Mouse (Mus musculus) embryonic facial prominence, embryonic 11.5 days (tissue): ENCODE measurements at regions not wholly inside any gene's neighbourhood (a gene's known extent, or its start where the extent isn't known, plus 50 kb on each side); places are given as distances from the start of the nearest gene placed in this dataset.

Experiments used
- ATAC-seq: fragments of 200-750 bp; cut with Nextera tagmentation; replicated peaks from 2 replicates; pipeline ENCODE4 v1.8.0; 2017; ENCODE audit warnings: low read depth; ENCODE audit not compliant: insufficient number of reproducible peaks, low FRiP score, low TSS enrichment
- DNase-seq: peaks from one replicate; pipeline ENCODE4 v3.0.0-alpha.2; 2015; ENCODE audit warnings: low spot score
- H3K27ac ChIP-seq: fragments of 300-500 bp; sonication (generic); replicated peaks from 2 replicates; pipeline ENCODE4 v1.5.1; 2014; ENCODE audit warnings: mild to moderate bottlenecking, low read depth, low read length, control low read depth
- H3K27me3 ChIP-seq: fragments of 300-500 bp; sonication (generic); 2 replicates; pipeline ENCODE4 v1.6.1; 2014; ENCODE audit warnings: mild to moderate bottlenecking, low read length, moderate library complexity, mixed read lengths; ENCODE audit not compliant: control insufficient read depth, insufficient read depth
- H3K36me3 ChIP-seq: fragments of 300-500 bp; sonication (generic); replicated peaks from 2 replicates; pipeline ENCODE4 v1.6.1; 2014; ENCODE audit warnings: low read depth, mild to moderate bottlenecking, low read length, moderate library complexity, mixed read lengths; ENCODE audit not compliant: control insufficient read depth, insufficient read depth
- H3K4me1 ChIP-seq: fragments of 300-500 bp; sonication (generic); 2 replicates; pipeline ENCODE4 v1.6.1; 2014; ENCODE audit warnings: low read length, mixed read lengths; ENCODE audit not compliant: control insufficient read depth, insufficient read depth
- H3K4me2 ChIP-seq: fragments of 300-500 bp; sonication (generic); 2 replicates; pipeline ENCODE4 v1.6.1; 2014; ENCODE audit warnings: low read depth, mild to moderate bottlenecking, control low read depth, low read length, moderate library complexity
- H3K4me3 ChIP-seq: fragments of 300-500 bp; sonication (generic); 2 replicates; pipeline ENCODE4 v1.5.1; 2014; ENCODE audit warnings: low read depth, low read length, control low read depth
- H3K9ac ChIP-seq: fragments of 300-500 bp; sonication (generic); replicated peaks from 2 replicates; pipeline ENCODE4 v1.6.1; 2014; ENCODE audit warnings: mild to moderate bottlenecking, control low read depth, low read length
- H3K9me3 ChIP-seq: fragments of 300-500 bp; sonication (generic); replicated peaks from 2 replicates; pipeline ENCODE4 v1.6.1; 2016; ENCODE audit warnings: mild to moderate bottlenecking, low read length, inconsistent platforms, mixed read lengths; ENCODE audit not compliant: control insufficient read depth
- WGBS: fragments of 180-500 bp; shearing (Covaris S2); extraction: QIAGEN DNeasy Blood & Tissue Kit; methylation state at CpG from one replicate; pipeline ENCODE4 v1.1.7; 2014; 5-methylcytosine and 5-hydroxymethylcytosine counted together

GRCm38 (mm10) chr17:85853156-85853555, 165.1 kb upstream of the Six2 start:
- Histone ChIP-seq H3K27me3 (no peaks in the 10 kb centered on the region), H3K36me3 (no peaks in the 10 kb centered on the region), H3K4me3 (no peak overlapping the region), H3K9ac (no peak overlapping the region), H3K4me1 (no peaks in the 10 kb centered on the region; the same call in 1 of the 2 replicates), H3K9me3 (no peaks in the 10 kb centered on the region), H3K4me2 (no peak overlapping the region), H3K27ac (no peak overlapping the region)
- DNase-seq (no peak), ATAC-seq (no peak)
- 87% methylated on average over 5 of the region's 5 CpGs for WGBS

- Histone ChIP-seq H3K27me3 (no peaks in the 10 kb centered on the region), H3K4me1 (peaks cover 13% of the 10 kb centered on the region), H3K4me2 (no peak overlapping the region), H3K9me3 (no peaks in the 10 kb centered on the region), H3K36me3 (no peaks in the 10 kb centered on the region), H3K9ac (no peak overlapping the region), H3K27ac (no peak overlapping the region), H3K4me3 (no peak overlapping the region)
- ATAC-seq, result no peak
- no peak for DNase-seq
- WGBS, result 90% methylated on average over 3 of the region's 3 CpGs
Measured at GRCm38 (mm10) chr17:85848526-85848925, 160.5 kb upstream of the Six2 start.

GRCm38 (mm10) chr17:85847756-85848155, 159.7 kb upstream of the Six2 start:
- WGBS, result 20% methylated on average over 7 of the region's 7 CpGs
- H3K27ac ChIP-seq, result 0 out of 2 replicates have a peak overlapping the region, but pooled peaks have one; percentile 35
- DNase-seq, result peak; percentile 84
- H3K4me3 ChIP-seq, result no peak overlapping the region
- H3K9me3 ChIP-seq, result no peaks in the 10 kb centered on the region
- H3K4me1 ChIP-seq, result peaks cover 13% of the 10 kb centered on the region
- 0 out of 2 replicates have a peak, but pooled peaks have one; percentile 26 for ATAC-seq
- no peaks in the 10 kb centered on the region for H3K36me3 ChIP-seq
- no peaks in the 10 kb centered on the region for H3K27me3 ChIP-seq
- H3K4me2 ChIP-seq, result no peak overlapping the region; the same call in 1 of the 2 replicates
- no peak overlapping the region for H3K9ac ChIP-seq

- no peak overlapping the region for H3K27ac ChIP-seq
- H3K27me3 ChIP-seq, result no peaks in the 10 kb centered on the region
- H3K9ac ChIP-seq, result no peak overlapping the region
- ATAC-seq (no peak), DNase-seq (no peak)
- no peak overlapping the region for H3K4me2 ChIP-seq
- no peak overlapping the region for H3K4me3 ChIP-seq
- peaks cover 13% of the 10 kb centered on the region for H3K4me1 ChIP-seq
- no peaks in the 10 kb centered on the region for H3K9me3 ChIP-seq
- WGBS, result 59% methylated on average over 6 of the region's 6 CpGs
- no peaks in the 10 kb centered on the region for H3K36me3 ChIP-seq
Measured at GRCm38 (mm10) chr17:85845059-85845458, 157.0 kb upstream of the Six2 start.

- no peaks in the 10 kb centered on the region for H3K9me3 ChIP-seq
- DNase-seq (no peak), ATAC-seq (no peak)
- no peaks in the 10 kb centered on the region for H3K27me3 ChIP-seq
- H3K4me1 ChIP-seq, result peaks cover 13% of the 10 kb centered on the region
- H3K4me2 ChIP-seq, result no peak overlapping the region
- no peak overlapping the region for H3K27ac ChIP-seq
- no peaks in the 10 kb centered on the region for H3K36me3 ChIP-seq
- no peak overlapping the region for H3K4me3 ChIP-seq
- H3K9ac ChIP-seq, result no peak overlapping the region
- WGBS, result 92% methylated on average over 13 of the region's 13 CpGs
Measured at GRCm38 (mm10) chr17:85844486-85844885, 156.4 kb upstream of the Six2 start.

- ATAC-seq, result peak; percentile 71; the same call in 1 of the 2 replicates
- Histone ChIP-seq H3K9ac (no peak overlapping the region), H3K4me3 (no peak overlapping the region), H3K27me3 (no peaks in the 10 kb centered on the region), H3K4me2 (no peak overlapping the region), H3K36me3 (no peaks in the 10 kb centered on the region), H3K9me3 (no peaks in the 10 kb centered on the region), H3K4me1 (peaks cover 2% of the 10 kb centered on the region; the same call in 1 of the 2 replicates), H3K27ac (0 out of 2 replicates have a peak overlapping the region, but pooled peaks have one; percentile 61)
- peak; percentile 67 for DNase-seq
- WGBS, result 53% methylated on average over 19 of the region's 19 CpGs
Measured at GRCm38 (mm10) chr17:85823036-85823435, 135.0 kb upstream of the Six2 start.

GRCm38 (mm10) chr17:85821861-85822260, 133.8 kb upstream of the Six2 start:
- Histone ChIP-seq H3K36me3 (no peaks in the 10 kb centered on the region), H3K9ac (no peak overlapping the region), H3K4me3 (no peak overlapping the region), H3K27me3 (no peaks in the 10 kb centered on the region), H3K9me3 (no peaks in the 10 kb centered on the region), H3K4me2 (no peak overlapping the region), H3K4me1 (peaks cover 2% of the 10 kb centered on the region; the same call in 1 of the 2 replicates), H3K27ac (no peak overlapping the region)
- DNase-seq (no peak), ATAC-seq (no peak)
- WGBS, result 82% methylated on average over 4 of the region's 4 CpGs

GRCm38 (mm10) chr17:85818098-85818855, 130.2 kb upstream of the Six2 start:
- no peak for ATAC-seq
- Histone ChIP-seq H3K9me3 (no peaks in the 10 kb centered on the region), H3K27ac (no peak overlapping the region), H3K27me3 (no peaks in the 10 kb centered on the region), H3K36me3 (no peaks in the 10 kb centered on the region), H3K4me3 (no peak overlapping the region), H3K4me1 (no peaks in the 10 kb centered on the region), H3K4me2 (no peak overlapping the region), H3K9ac (no peak overlapping the region)
- DNase-seq, result no peak
- 75% methylated on average over 17 of the region's 17 CpGs for WGBS
